Mouse (Mus musculus): Measurements from ENCODE around the gene Lars2. TPM values are rescaled to one million over a fixed set of nuclear protein-coding genes. Genes with fewer than 3 reads are reported as not detected.

Gene Lars2
- polyA plus RNA-seq (2012; rRNA removed): 58.1 and 141 TPM in 2 replicates

GRCm38 (mm10) chr9:123366708-123367385 lies at the start of gene Lars2:
Gene Lars2, plus strand, starts transcription at chr9:123366927.

GRCm38 (mm10) chr9:123478586-123479195 lies 112.0 kb downstream of the Lars2 start, which contains the start of gene Limd1:
Gene Limd1, plus strand, starts transcription at chr9:123478706.

Other genes starting within 250 kb of the Lars2 start
- gene Clec3b, start 216.0 kb upstream of the Lars2 start, polyA plus RNA-seq (2012; rRNA removed): 84.1 and 84.3 TPM in 2 replicates
- 8.0 and 11.1 TPM in 2 replicates for gene Cdcp1, start 150.9 kb upstream of the Lars2 start, polyA plus RNA-seq (2012; rRNA removed)
- 12.4 and 28.2 TPM in 2 replicates for gene Tmem158, start 106.2 kb upstream of the Lars2 start, polyA plus RNA-seq (2012; rRNA removed)
- 19.3 and 20.6 TPM in 2 replicates for gene Limd1, start 111.8 kb downstream of the Lars2 start, polyA plus RNA-seq (2012; rRNA removed)
- gene Sacm1l, start 162.8 kb downstream of the Lars2 start, polyA plus RNA-seq (2012; rRNA removed): 0.61 and 1.2 TPM in 2 replicates

Measured in stomach, adult 2 months (tissue).